Mouse (Mus musculus) hindbrain, embryonic 16.5 days (tissue): ENCODE data around the gene Lyve1. TPM values are rescaled to one million over a fixed set of nuclear protein-coding genes. Genes with fewer than 3 reads are reported as not detected.

Experiments used
- ATAC-seq: fragments of 200-750 bp; cut with Nextera tagmentation; 2 replicates; pipeline ENCODE4 v1.8.0; 2017; ENCODE audit warnings: moderate TSS enrichment, moderate library complexity
- H3K27ac ChIP-seq: fragments of 300-500 bp; sonication (generic); 2 replicates; pipeline ENCODE4 v1.5.1; 2014; ENCODE audit warnings: low read depth, mild to moderate bottlenecking, control low read depth, low read length, moderate library complexity
- H3K27me3 ChIP-seq: fragments of 300-500 bp; sonication (generic); replicated peaks from 2 replicates; pipeline ENCODE4 v1.6.1; 2014; ENCODE audit warnings: low read length; ENCODE audit not compliant: control insufficient read depth, insufficient read depth
- H3K36me3 ChIP-seq: fragments of 300-500 bp; sonication (generic); 2 replicates; pipeline ENCODE4 v1.6.1; 2014; ENCODE audit warnings: mild to moderate bottlenecking, low read length, moderate library complexity, mixed read lengths; ENCODE audit not compliant: control insufficient read depth, insufficient read depth
- H3K4me1 ChIP-seq: fragments of 300-500 bp; sonication (generic); 2 replicates; pipeline ENCODE4 v1.6.1; 2014; ENCODE audit warnings: low read depth, low read length; ENCODE audit not compliant: control insufficient read depth, insufficient read depth
- H3K4me2 ChIP-seq: fragments of 300-500 bp; sonication (generic); 2 replicates; pipeline ENCODE4 v1.6.1; 2014; ENCODE audit warnings: mild to moderate bottlenecking, low read length, control low read depth, moderate library complexity
- H3K4me3 ChIP-seq: fragments of 300-500 bp; sonication (generic); 2 replicates; pipeline ENCODE4 v1.5.1; 2014; ENCODE audit warnings: mild to moderate bottlenecking, low read length, control low read depth, moderate library complexity
- H3K9ac ChIP-seq: fragments of 300-500 bp; sonication (generic); 2 replicates; pipeline ENCODE4 v1.6.1; 2014; ENCODE audit warnings: low read depth, mild to moderate bottlenecking, control low read depth, low read length, moderate library complexity
- H3K9me3 ChIP-seq: fragments of 300-500 bp; sonication (generic); 2 replicates; pipeline ENCODE4 v1.6.1; 2014; ENCODE audit warnings: mild to moderate bottlenecking, low read length, moderate library complexity; ENCODE audit not compliant: control insufficient read depth
- WGBS: fragments of 180-500 bp; shearing (Covaris S2); extraction: QIAGEN DNeasy Blood & Tissue Kit; methylation state at CpG from one replicate; pipeline ENCODE4 v1.1.7; 2014; 5-methylcytosine and 5-hydroxymethylcytosine counted together
- polyA plus RNA-seq: library from polyadenylated mRNA; unstranded; fragments of >200 nt; fragmentation: Nextera tagmentation; extraction: Ambion mirVana; gene quantifications from 2 replicates; pipeline ENCODE4 v1.2.1, GENCODE M21; 2015

The Lyve1 gene
- polyA plus RNA-seq, 1 experiment from 2014 or later = 5.6 TPM

DNA sequence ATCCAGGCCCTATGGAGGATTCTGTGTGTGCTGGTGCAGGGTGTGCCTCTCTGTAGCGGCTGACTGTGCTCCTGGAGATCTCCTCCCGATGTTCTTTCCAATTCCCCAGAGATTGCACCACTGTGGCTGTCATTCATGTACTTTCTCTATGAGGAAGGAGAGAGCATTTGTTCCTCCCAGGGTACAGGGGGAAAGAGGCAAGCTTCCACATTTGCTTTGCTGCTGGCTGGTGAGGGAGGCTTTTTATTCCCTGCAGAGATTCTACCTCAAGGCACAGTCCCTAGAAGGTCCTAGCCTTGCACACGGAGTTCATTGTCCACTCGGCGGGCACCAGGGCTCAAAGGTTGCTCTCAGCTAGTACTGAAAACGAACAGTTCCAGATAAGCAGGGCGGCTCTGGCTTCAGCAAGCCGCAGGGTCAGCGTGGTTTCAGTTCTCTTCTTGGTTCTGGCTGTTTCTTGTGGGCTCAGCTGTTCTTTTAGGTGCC is 28.5 kb upstream of the Lyve1 start:
- Histone ChIP-seq H3K4me2 (no peak overlapping the region), H3K4me3 (no peak overlapping the region), H3K4me1 (no peaks in the 10 kb centered on the region), H3K9ac (no peak overlapping the region), H3K27me3 (no peaks in the 10 kb centered on the region), H3K36me3 (no peaks in the 10 kb centered on the region), H3K9me3 (no peaks in the 10 kb centered on the region), H3K27ac (no peak overlapping the region)
- WGBS = 80% methylated on average over 9 of the region's 9 CpGs
- no peak for ATAC-seq

DNA sequence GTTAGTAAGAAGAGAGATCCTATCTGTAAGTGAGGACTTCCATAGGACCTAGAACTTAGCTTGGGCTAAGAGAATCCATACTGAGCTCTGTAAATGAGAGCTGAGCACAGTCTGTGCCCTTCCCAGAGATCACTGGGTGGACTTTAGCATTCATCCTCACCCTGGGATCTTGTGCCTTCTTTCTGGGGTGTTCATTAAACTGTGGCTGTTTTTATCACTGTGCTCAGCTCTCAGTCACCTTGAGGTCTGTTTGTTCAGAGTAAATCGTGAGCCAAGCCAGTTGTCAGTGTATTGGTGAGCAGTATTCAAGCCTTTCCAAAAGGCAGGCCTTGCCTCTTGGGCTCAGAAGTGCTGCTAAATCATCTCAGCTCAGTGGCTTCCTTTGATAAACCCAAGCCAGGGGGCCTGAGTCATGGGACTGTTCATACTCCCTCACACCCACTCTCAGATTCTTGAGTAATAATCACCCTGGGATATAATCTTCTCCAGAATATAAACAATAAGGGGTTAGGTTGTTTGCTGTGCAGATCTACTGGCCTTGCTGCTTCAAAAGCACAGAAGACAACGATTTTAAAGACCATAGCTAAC is 18.8 kb upstream of the Lyve1 start:
- Histone ChIP-seq H3K4me1 (no peaks in the 10 kb centered on the region), H3K27me3 (no peaks in the 10 kb centered on the region), H3K27ac (no peak overlapping the region), H3K9me3 (no peaks in the 10 kb centered on the region), H3K9ac (no peak overlapping the region), H3K4me2 (no peak overlapping the region), H3K36me3 (no peaks in the 10 kb centered on the region), H3K4me3 (no peak overlapping the region)
- no peak for ATAC-seq
- WGBS = 86% methylated on average over 2 of the region's 2 CpGs

DNA sequence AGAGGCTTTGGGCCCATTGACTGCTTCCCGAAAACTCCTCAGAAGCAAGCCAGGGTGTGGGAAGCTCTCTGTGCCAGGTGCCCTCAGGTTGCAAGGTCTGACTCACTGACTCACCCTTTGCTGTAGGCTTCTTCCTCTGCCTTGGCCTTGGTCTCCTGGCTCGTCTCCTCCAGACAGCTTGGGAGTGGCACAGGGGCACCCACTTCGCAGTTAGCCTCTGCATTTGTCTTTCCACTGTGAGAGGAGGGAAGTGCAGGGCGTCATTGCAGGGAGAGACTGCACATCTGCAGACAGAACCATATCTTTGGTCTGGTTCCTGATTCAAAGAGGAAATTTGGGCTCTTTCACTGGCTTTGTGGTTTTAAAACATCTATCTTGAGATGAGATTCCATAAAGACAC is 15.0 kb upstream of the Lyve1 start:
- no peaks in the 10 kb centered on the region for H3K36me3 ChIP-seq
- no peak overlapping the region for H3K9ac ChIP-seq
- ATAC-seq = no peak
- no peak overlapping the region for H3K27ac ChIP-seq
- no peaks in the 10 kb centered on the region for H3K27me3 ChIP-seq
- H3K4me1 ChIP-seq = no peaks in the 10 kb centered on the region
- H3K4me3 ChIP-seq = no peak overlapping the region
- WGBS = 91% methylated on average over 4 of the region's 4 CpGs
- no peak overlapping the region for H3K4me2 ChIP-seq
- no peaks in the 10 kb centered on the region for H3K9me3 ChIP-seq

DNA sequence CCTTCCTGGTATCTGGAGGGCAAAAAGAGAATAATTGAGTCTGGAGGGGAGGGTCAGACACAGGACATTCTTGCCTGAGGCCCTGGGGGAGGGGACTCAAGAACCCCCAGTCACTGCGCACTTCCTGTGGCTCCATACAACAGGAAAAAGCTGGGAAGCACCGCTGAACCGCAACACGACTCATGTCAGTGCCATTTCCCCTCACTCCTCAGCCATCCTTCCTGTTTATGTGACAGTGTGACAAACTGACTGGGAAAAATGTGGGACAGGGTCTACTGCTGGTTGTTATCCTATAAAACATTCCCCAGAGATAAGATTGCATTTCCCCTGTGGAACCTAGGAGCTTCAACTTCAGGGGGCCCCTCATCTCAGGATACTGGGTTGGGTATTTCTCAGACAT is 13.9 kb upstream of the Lyve1 start:
- Histone ChIP-seq H3K27me3 (no peaks in the 10 kb centered on the region), H3K9me3 (no peaks in the 10 kb centered on the region), H3K27ac (no peak overlapping the region), H3K36me3 (no peaks in the 10 kb centered on the region), H3K4me3 (no peak overlapping the region), H3K4me2 (no peak overlapping the region), H3K9ac (no peak overlapping the region), H3K4me1 (no peaks in the 10 kb centered on the region)
- 94% methylated on average over 4 of the region's 4 CpGs for WGBS
- ATAC-seq = no peak

DNA sequence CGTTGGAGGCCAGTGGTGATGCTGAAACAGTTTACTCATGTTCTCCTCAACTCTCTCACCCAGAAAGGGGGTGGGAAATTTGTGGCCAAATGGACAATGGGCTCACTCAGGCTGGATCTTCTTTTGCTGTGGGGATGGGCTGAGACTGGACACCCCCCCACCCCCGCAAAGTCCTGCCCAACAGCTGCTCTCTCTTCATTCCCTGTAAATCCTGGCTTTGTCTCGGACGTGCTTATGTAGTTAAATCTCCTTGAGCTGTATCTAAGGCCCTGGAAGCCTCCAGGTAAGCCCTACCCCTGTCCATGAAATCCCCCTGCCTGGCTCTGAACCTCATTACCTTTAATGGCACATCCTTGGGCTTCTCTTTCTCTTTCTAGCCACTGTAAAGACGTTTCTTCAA is 5.8 kb upstream of the Lyve1 start:
- WGBS = 82% methylated on average over 5 of the region's 5 CpGs
- Histone ChIP-seq H3K27ac (no peak overlapping the region), H3K9me3 (no peaks in the 10 kb centered on the region), H3K4me1 (no peaks in the 10 kb centered on the region), H3K36me3 (no peaks in the 10 kb centered on the region), H3K9ac (no peak overlapping the region), H3K27me3 (no peaks in the 10 kb centered on the region), H3K4me2 (no peak overlapping the region), H3K4me3 (no peak overlapping the region)
- no peak for ATAC-seq

DNA sequence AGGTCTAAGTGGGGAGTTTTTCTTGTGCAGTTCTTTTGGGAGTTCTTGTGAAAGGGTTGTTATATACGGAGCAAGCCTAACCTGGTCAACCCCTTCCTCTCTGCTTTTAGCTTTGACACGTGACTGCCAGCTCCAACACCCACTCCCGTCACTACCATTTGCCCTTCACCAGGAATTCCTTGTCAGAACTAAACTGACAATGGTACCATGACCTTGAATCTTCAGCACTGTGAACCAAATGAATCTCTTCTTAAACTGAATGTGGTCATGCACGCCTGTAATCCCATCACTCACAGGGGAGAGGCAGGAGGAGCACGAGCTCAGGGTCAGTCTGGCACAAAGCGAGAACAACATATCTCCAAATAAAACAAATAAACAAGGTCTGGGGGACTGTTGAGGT is 4.1 kb upstream of the Lyve1 start:
- Histone ChIP-seq H3K9ac (no peak overlapping the region), H3K4me1 (no peaks in the 10 kb centered on the region), H3K4me2 (no peak overlapping the region), H3K9me3 (no peaks in the 10 kb centered on the region), H3K27ac (no peak overlapping the region), H3K36me3 (no peaks in the 10 kb centered on the region), H3K27me3 (no peaks in the 10 kb centered on the region), H3K4me3 (no peak overlapping the region)
- ATAC-seq = no peak
- 83% methylated on average over 6 of the region's 6 CpGs for WGBS

DNA sequence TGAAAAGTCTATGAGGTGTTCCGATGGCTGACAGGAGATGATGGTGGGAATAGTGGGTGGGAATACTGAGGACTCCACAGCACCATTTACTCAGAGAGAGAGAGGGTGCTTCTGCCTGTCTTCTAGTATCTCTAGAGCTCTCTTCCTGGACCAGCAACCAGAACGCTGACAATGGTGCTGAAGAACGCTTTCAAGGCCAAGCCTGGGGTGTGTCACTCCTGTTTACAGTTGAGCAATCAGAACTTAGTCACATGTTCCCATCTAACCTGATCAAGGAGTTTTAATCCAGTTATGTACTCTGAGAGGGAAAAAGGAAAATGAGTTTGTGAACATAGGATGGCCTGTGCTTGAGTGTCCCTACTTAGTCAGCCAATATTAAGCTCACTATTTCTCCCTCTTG is 3.0 kb upstream of the Lyve1 start:
- 93% methylated on average over 3 of the region's 3 CpGs for WGBS
- ATAC-seq = no peak
- Histone ChIP-seq H3K27ac (no peak overlapping the region), H3K4me2 (no peak overlapping the region), H3K9ac (no peak overlapping the region), H3K4me3 (no peak overlapping the region), H3K36me3 (no peaks in the 10 kb centered on the region), H3K4me1 (no peaks in the 10 kb centered on the region), H3K27me3 (no peaks in the 10 kb centered on the region), H3K9me3 (no peaks in the 10 kb centered on the region)

DNA sequence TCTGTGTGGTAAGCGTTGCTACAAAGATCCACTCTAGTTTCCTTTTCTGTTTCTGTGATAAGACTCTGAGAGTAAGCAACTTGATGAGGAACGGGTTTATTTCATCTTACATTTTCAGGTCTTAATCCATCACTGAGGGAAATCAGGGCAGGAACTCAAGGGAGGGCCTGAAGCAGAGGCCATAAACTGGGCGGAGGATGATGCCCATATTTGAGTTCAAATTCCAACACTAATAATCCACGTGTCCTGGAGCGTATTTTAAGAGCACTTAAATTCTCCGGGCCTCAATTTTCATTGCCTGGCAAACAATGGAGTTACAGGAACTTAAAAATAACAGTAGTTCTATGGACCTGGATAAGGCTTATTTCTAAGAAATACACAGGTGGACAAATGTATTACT is 2.5 kb upstream of the Lyve1 start:
- ATAC-seq = no peak
- Histone ChIP-seq H3K4me2 (no peak overlapping the region), H3K9me3 (no peaks in the 10 kb centered on the region), H3K36me3 (no peaks in the 10 kb centered on the region), H3K27me3 (no peaks in the 10 kb centered on the region), H3K9ac (no peak overlapping the region), H3K4me1 (no peaks in the 10 kb centered on the region), H3K27ac (no peak overlapping the region), H3K4me3 (no peak overlapping the region)
- WGBS = 89% methylated on average over 6 of the region's 6 CpGs

DNA sequence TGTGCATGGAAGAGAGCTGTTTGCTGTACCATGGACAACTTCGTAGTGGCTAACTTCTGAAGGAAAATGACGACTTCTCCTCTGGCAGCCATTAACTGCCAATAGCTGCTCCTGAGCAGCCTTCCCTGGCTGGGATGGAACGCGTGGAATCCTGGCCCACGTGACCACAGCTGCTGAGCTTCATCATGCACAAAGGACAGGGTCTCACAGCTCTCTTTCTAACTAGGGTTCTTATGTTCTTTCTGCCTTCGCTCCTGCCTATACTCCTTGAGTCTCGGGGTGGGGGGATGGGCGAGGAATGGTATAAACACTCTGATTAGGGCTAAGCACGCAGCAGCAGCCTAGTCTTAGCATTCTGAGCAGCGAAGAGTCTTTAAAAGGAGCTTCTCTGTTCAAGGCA is 2.0 kb upstream of the Lyve1 start:
- WGBS = 47% methylated on average over 10 of the region's 10 CpGs
- H3K27me3 ChIP-seq = no peaks in the 10 kb centered on the region
- H3K4me2 ChIP-seq = no peak overlapping the region
- H3K4me3 ChIP-seq = no peak overlapping the region
- H3K9ac ChIP-seq = no peak overlapping the region
- no peaks in the 10 kb centered on the region for H3K4me1 ChIP-seq
- H3K36me3 ChIP-seq = no peaks in the 10 kb centered on the region
- no peaks in the 10 kb centered on the region for H3K9me3 ChIP-seq
- no peak overlapping the region for H3K27ac ChIP-seq
- no peak for ATAC-seq

DNA sequence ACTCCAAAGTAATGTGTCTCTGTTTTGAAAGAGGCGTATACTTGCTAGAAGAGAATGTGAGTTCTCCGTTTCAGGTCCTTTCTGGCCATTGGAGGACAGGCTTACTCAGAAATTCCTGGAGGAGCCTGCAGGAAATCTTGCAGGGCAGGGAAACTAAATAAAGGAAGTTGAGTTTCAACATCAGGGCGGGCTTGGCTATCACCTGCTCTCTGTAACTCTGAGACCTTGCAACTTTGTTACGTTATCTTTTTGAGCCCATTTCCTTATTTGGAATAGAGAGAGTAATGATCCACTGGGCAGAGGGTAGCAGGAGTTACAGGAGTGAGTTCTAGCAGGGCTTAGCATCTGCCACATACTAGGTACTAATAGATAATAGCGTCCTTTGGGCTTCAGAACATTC is 2.9 kb downstream of the Lyve1 start:
- 85% methylated on average over 5 of the region's 5 CpGs for WGBS

More for the DNA sequence above, 2.9 kb downstream of the Lyve1 start:
- H3K27ac ChIP-seq = no peak overlapping the region
- no peak overlapping the region for H3K9ac ChIP-seq
- no peak overlapping the region for H3K4me2 ChIP-seq
- no peaks in the 10 kb centered on the region for H3K36me3 ChIP-seq
- ATAC-seq = no peak
- no peaks in the 10 kb centered on the region for H3K27me3 ChIP-seq
- H3K4me1 ChIP-seq = no peaks in the 10 kb centered on the region
- no peak overlapping the region for H3K4me3 ChIP-seq
- no peaks in the 10 kb centered on the region for H3K9me3 ChIP-seq
